Mouse (Mus musculus) liver, postnatal 0 days (tissue): ENCODE data around the gene Spon1. TPM values are rescaled to one million over a fixed set of nuclear protein-coding genes. Genes with fewer than 3 reads are reported as not detected.

Experiments
- ATAC-seq: fragments of 200-750 bp; cut with Nextera tagmentation; 2 replicates; pipeline ENCODE4 v1.8.0; 2017; ENCODE audit warnings: mild to moderate bottlenecking, moderate library complexity
- DNase-seq: peaks from one replicate; pipeline ENCODE4 v3.0.0-alpha.2; 2016
- H3K27ac ChIP-seq: fragments of 300-500 bp; sonication (generic); 2 replicates; pipeline ENCODE4 v1.5.1; 2014; ENCODE audit warnings: antibody characterized with exemption, moderate library complexity, mild to moderate bottlenecking, low read depth
- H3K27me3 ChIP-seq: fragments of 300-500 bp; sonication (generic); 2 replicates; pipeline ENCODE4 v1.6.1; 2014; ENCODE audit warnings: low read length, control low read depth, mixed read lengths; ENCODE audit not compliant: insufficient read depth
- H3K36me3 ChIP-seq: fragments of 300-500 bp; sonication (generic); replicated peaks from 2 replicates; pipeline ENCODE4 v1.6.1; 2014; ENCODE audit warnings: mild to moderate bottlenecking, control low read depth, low read length, moderate library complexity, mixed read lengths; ENCODE audit not compliant: insufficient read depth
- H3K4me1 ChIP-seq: fragments of 300-500 bp; sonication (generic); 2 replicates; pipeline ENCODE4 v1.6.1; 2014; ENCODE audit warnings: antibody characterized with exemption, mild to moderate bottlenecking, control low read depth; ENCODE audit not compliant: insufficient read depth
- H3K4me2 ChIP-seq: fragments of 300-500 bp; sonication (generic); 2 replicates; pipeline ENCODE4 v1.6.1; 2014; ENCODE audit warnings: low read depth, mild to moderate bottlenecking, low read length, moderate library complexity, mixed read lengths
- H3K4me3 ChIP-seq: fragments of 300-500 bp; sonication (generic); 2 replicates; pipeline ENCODE4 v1.5.1; 2014; ENCODE audit warnings: low read depth, low read length
- H3K9ac ChIP-seq: fragments of 300-500 bp; sonication (generic); replicated peaks from 2 replicates; pipeline ENCODE4 v1.6.1; 2014; ENCODE audit warnings: mild to moderate bottlenecking, moderate library complexity
- H3K9me3 ChIP-seq: fragments of 300-500 bp; sonication (generic); 2 replicates; pipeline ENCODE4 v1.6.1; 2016; ENCODE audit warnings: mild to moderate bottlenecking, control low read depth, low read length, mixed read lengths
- CTCF ChIP-seq: sonication (generic); IDR thresholded peaks from 2 replicates; pipeline ENCODE4 v1.5.1; 2016; ENCODE audit warnings: antibody characterized with exemption, low read depth
- EP300 ChIP-seq: IDR thresholded peaks from 2 replicates; pipeline ENCODE4 v1.6.1; 2016; ENCODE audit warnings: antibody characterized with exemption, low read depth, mild to moderate bottlenecking
- WGBS: fragments of 180-500 bp; shearing (Covaris S2); extraction: QIAGEN DNeasy Blood & Tissue Kit; methylation state at CpG from one replicate; pipeline ENCODE4 v1.1.7; 2014; ENCODE audit not compliant: insufficient replicate concordance; 5-methylcytosine and 5-hydroxymethylcytosine counted together
- polyA plus RNA-seq: library from polyadenylated mRNA; unstranded; fragments of >200 nt; fragmentation: Nextera tagmentation; extraction: Ambion mirVana; gene quantifications from 2 replicates; pipeline ENCODE4 v1.2.1, GENCODE M21; 2015

The Spon1 gene
- polyA plus RNA-seq, 1 experiment from 2014 or later, result 0.35 TPM

GRCm38 (mm10) chr7:113797134-113797533, 31.3 kb downstream of the Spon1 start:
- no peak for TF ChIP-seq CTCF
- no peak for TF ChIP-seq EP300
- Histone ChIP-seq H3K9me3 (no peaks in the 10 kb centered on the region), H3K4me2 (no peak overlapping the region), H3K27ac (no peak overlapping the region), H3K9ac (no peak overlapping the region), H3K27me3 (no peaks in the 10 kb centered on the region), H3K4me1 (no peaks in the 10 kb centered on the region), H3K4me3 (no peak overlapping the region), H3K36me3 (no peaks in the 10 kb centered on the region)
- WGBS, result 78% methylated on average over 4 of the region's 4 CpGs
- DNase-seq (no peak), ATAC-seq (no peak)

GRCm38 (mm10) chr7:113798605-113799255, 32.9 kb downstream of the Spon1 start:
- Histone ChIP-seq H3K27ac (no peak overlapping the region), H3K27me3 (no peaks in the 10 kb centered on the region), H3K9ac (no peak overlapping the region), H3K4me1 (no peaks in the 10 kb centered on the region), H3K4me2 (no peak overlapping the region), H3K36me3 (no peaks in the 10 kb centered on the region), H3K9me3 (no peaks in the 10 kb centered on the region), H3K4me3 (no peak overlapping the region)
- 80% methylated on average over 6 of the region's 6 CpGs for WGBS
- DNase-seq (no peak), ATAC-seq (no peak)
- TF ChIP-seq EP300, result no peak
- TF ChIP-seq CTCF, result no peak

- no peak for ATAC-seq
- Histone ChIP-seq H3K27me3 (no peaks in the 10 kb centered on the region), H3K9me3 (no peaks in the 10 kb centered on the region), H3K36me3 (no peaks in the 10 kb centered on the region), H3K4me1 (no peaks in the 10 kb centered on the region), H3K9ac (no peak overlapping the region), H3K4me2 (no peak overlapping the region), H3K4me3 (no peak overlapping the region), H3K27ac (no peak overlapping the region)
- no peak for DNase-seq
- 71% methylated on average over 1 of the region's 1 CpGs for WGBS
- no peak for TF ChIP-seq CTCF
- no peak for TF ChIP-seq EP300
These were observed 44.0 kb downstream of the Spon1 start for GRCm38 (mm10) chr7:113809781-113810180.

GRCm38 (mm10) chr7:113811376-113812158, 45.8 kb downstream of the Spon1 start:
- Histone ChIP-seq H3K4me1 (no peaks in the 10 kb centered on the region), H3K27ac (no peak overlapping the region), H3K9me3 (no peaks in the 10 kb centered on the region), H3K4me2 (no peak overlapping the region), H3K27me3 (no peaks in the 10 kb centered on the region), H3K4me3 (no peak overlapping the region), H3K36me3 (no peaks in the 10 kb centered on the region), H3K9ac (no peak overlapping the region)
- no peak for TF ChIP-seq CTCF
- TF ChIP-seq EP300, result no peak
- DNase-seq (no peak), ATAC-seq (no peak)
- whole genome bisulfite sequencing, result 53% methylated on average over 10 of the region's 10 CpGs

- H3K4me1 ChIP-seq, result no peaks in the 10 kb centered on the region
- ATAC-seq (no peak), DNase-seq (no peak)
- no peaks in the 10 kb centered on the region for H3K36me3 ChIP-seq
- H3K4me3 ChIP-seq, result no peak overlapping the region
- H3K9ac ChIP-seq, result no peak overlapping the region
- 88% methylated on average over 10 of the region's 10 CpGs for WGBS
- no peaks in the 10 kb centered on the region for H3K9me3 ChIP-seq
- no peak overlapping the region for H3K27ac ChIP-seq
- no peaks in the 10 kb centered on the region for H3K27me3 ChIP-seq
- no peak overlapping the region for H3K4me2 ChIP-seq
- no peak for TF ChIP-seq CTCF
- no peak for TF ChIP-seq EP300
These were observed 48.4 kb downstream of the Spon1 start for GRCm38 (mm10) chr7:113814101-113814779.

- Histone ChIP-seq H3K36me3 (no peaks in the 10 kb centered on the region), H3K4me3 (no peak overlapping the region), H3K27me3 (no peaks in the 10 kb centered on the region), H3K9me3 (no peaks in the 10 kb centered on the region), H3K27ac (no peak overlapping the region), H3K9ac (no peak overlapping the region), H3K4me2 (no peak overlapping the region), H3K4me1 (no peaks in the 10 kb centered on the region)
- DNase-seq, result no peak
- no peak for TF ChIP-seq EP300
- no peak for TF ChIP-seq CTCF
- no peak for ATAC-seq
- WGBS, result 75% methylated on average over 5 of the region's 5 CpGs
These were observed 49.9 kb downstream of the Spon1 start for GRCm38 (mm10) chr7:113815726-113816125.
